Mouse (Mus musculus) cerebellum, postnatal 4 days (tissue): ENCODE results near the gene Ubap2.

Experiments
- DNase-seq, 2 experiments: peaks; one replicate each; pipeline ENCODE4 v3.0.0; 2022; ENCODE audit warnings: low spot score in 2 of 2, mixed read lengths in 1 of 2

The Ubap2 gene

DNA sequence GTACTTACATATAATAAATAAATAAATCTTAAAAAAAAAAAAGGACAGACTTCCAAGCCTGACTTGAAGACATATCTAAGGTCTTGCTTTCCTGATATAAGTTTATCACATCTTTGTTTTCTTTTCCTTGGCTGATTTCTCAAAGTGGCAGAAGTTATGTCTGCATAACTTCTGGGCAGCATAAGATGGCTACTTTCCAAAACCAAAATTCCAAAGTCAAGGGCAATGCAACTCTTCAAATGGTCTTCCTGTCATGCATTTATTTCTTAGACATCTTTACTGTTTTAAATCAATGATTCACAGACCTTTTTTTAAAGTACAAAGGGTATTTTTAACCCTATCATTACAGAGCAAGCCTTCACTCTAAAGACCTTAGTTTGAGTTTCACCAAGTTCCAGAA, 14.3 kb downstream of the Ubap2 start:
- no peak for DNase-seq

DNA sequence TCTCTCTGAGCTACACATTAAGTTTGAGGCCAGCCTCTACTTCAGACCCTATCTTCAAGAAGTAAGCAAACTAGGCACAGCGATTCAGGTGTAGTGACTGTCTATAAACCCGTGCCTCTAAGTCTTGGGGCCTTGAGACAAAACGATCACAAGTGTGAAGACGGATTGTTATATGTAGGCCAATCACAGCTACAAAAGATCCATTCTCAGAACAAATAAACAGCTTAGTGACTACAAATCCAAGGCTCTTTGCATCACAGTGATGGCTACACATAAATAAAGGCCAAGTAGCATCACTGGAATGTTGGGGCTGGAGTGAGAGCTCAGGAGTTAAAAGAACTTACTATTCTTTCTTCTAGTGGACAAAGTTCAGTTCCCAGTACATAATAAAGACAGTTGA, 15.9 kb downstream of the Ubap2 start:
- DNase-seq = no peak

DNA sequence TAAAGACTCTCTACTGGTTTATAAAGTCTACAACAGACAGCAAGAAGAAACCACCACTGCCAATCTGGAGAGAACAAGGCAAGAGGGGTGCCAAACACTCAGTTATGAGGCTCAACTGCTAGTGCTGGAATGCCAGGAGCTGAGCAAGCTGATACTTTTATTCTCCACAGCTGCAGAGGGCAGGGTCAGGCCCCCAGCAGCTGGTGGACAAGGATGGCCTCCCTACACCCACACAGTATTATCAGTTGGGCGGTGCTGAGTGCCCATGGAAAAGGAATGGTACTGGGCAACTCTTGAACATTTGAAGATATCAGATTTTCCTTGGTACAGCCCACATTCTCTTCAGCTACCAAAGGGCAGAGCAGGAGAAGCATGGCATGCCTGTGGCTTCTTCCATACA, 17.2 kb downstream of the Ubap2 start:
- no peak for DNase-seq

DNA sequence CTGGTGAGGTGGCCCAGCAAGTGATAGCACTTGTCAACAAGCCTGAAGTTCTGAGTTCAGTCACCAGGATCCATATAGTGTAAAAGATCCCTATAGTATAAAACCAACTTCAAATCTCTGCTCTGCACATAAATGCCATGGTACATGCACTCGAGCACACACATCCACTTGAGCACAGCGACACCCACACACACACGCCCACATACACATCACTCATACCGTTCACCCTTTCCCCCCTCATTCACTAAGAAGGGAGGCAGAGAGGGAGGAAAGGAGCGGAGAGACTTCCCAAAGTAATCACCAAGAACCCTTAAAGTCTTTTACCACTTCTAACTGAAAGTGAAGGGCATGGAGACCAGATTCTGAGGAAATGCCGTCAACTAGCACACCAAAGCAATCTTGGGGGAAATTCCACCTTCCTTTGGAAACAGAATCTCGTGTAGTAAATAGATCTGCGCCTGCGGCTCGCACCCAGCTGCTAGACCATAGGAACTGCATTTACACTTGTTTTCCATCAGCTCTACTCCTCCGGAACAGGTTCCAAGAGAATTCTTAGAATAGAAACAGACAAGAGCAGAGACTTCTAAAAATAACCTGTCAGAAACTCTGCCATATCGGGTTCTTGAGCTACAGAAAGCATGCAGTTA, 19.3 kb downstream of the Ubap2 start:
- DNase-seq = no peak

- DNase-seq = no peak
Observed at GRCm38 (mm10) chr4:41253756-41254155, 21.2 kb downstream of the Ubap2 start.

GRCm38 (mm10) chr4:41245408-41245807, 29.5 kb downstream of the Ubap2 start:
- no peak for DNase-seq

DNA sequence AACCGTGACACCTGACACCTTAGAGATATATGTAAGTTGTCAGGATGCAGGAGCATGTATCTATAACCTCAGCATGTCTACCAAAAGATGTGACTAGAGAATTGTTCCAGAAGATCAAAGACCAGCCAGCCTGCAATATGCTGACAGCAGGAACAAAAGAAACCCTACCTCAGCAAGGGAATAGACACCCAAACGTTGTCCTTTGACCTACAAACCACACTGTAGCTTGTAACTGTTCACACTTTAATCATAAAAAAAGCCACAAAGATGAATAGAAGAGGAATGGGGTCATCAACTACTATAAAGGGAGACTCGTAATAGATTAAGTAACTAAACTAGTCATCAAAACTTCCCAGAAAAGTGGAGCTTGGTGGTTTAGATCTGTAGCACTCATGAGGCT, 34.0 kb downstream of the Ubap2 start:
- no peak for DNase-seq

DNA sequence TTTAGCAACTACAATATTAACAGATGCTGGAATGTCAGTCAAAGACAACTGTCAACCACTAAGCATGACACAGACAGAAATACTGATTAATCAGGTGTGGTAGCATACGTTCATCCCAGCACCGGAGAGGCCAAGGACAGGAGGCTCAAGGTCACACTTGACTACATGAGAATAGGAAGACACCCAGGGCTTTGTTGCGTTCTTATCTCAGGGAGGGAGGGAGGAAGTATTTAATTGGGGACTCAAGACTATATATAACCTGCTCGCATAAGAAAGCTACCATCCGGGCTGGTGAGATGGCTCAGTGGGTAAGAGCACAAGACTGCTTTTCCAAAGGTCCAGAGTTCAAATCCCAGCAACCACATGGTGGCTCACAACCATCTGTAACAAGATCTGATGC, 39.3 kb downstream of the Ubap2 start:
- DNase-seq = no peak

GRCm38 (mm10) chr4:41226351-41226750, 48.6 kb downstream of the Ubap2 start:
- DNase-seq = peak; percentile 41 to 42

- DNase-seq = no peak
Observed at GRCm38 (mm10) chr4:41225412-41225811, 49.5 kb downstream of the Ubap2 start.

GRCm38 (mm10) chr4:41208050-41208449, 66.9 kb downstream of the Ubap2 start:
- no peak for DNase-seq

GRCm38 (mm10) chr4:41205751-41206150, 69.2 kb downstream of the Ubap2 start:
- no peak for DNase-seq

- DNase-seq = no peak
Observed at GRCm38 (mm10) chr4:41202135-41202534, 72.8 kb downstream of the Ubap2 start.

- no peak for DNase-seq
Observed at GRCm38 (mm10) chr4:41196861-41197610, 77.9 kb downstream of the Ubap2 start.

- no peak for DNase-seq
Observed at GRCm38 (mm10) chr4:41195328-41195727, 79.6 kb downstream of the Ubap2 start.

- no peak for DNase-seq
Observed at GRCm38 (mm10) chr4:41192544-41193512, 82.1 kb downstream of the Ubap2 start.

- DNase-seq = no peak
Observed at GRCm38 (mm10) chr4:41189809-41190208, 85.1 kb downstream of the Ubap2 start.

GRCm38 (mm10) chr4:41179825-41180725, 94.9 kb downstream of the Ubap2 start:
- DNase-seq = no peak

DNA sequence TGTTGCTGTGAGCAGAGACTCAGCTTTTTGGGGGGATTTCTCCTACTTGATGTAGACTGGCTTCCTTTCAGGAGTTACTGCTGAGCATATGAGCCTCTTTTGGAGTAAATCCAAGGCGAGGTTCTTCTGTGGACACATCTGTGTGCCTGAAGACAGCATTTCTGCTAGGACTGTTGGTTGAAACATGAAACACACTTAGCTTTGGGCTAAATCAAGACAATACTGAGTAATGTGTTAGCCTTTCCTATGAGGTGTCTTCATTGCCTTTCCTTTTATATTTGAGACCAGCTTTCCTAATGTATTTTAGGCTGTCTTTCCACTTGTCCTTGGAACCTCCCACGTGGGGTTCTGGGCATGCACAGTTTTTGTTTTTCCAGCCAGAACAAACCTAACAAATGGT, 100.3 kb downstream of the Ubap2 start:
- DNase-seq = no peak

DNA sequence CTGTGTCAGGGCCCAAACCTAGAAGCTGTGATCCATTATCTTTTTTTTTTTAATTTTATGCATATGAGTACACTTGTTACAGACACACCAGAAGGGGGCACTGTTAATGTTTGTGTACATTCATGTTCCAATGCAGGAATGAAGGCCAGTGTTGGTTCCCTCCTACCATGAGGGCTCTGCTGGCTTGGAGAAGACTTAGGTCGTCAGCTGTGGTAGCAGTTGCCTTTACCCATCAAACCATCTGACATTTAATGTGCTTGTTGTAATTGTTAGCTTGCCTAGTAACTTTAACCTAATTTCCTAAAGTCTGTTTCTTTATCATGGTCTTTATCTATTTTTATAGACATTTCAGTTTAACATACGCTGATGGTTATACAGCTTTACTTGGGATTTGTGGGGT, 104.0 kb downstream of the Ubap2 start:
- no peak for DNase-seq
